Mouse (Mus musculus) heart, postnatal 0 days (tissue): ENCODE results near the gene Hist1h2bc.

Source experiments
- CTCF ChIP-seq: IDR thresholded peaks from 2 replicates; pipeline ENCODE4 v1.5.1; 2016; ENCODE audit warnings: antibody characterized with exemption, control low read depth, low read depth
- EP300 ChIP-seq: IDR thresholded peaks from 2 replicates; pipeline ENCODE4 v1.6.1; 2016; ENCODE audit warnings: antibody characterized with exemption, low read depth

GRCm38 (mm10) chr13:23685966-23686365, 2.0 kb downstream of the Hist1h2bc start:
- TF ChIP-seq CTCF = no peak
- no peak for TF ChIP-seq EP300
